In genomic region chr1:171109620-171110019, GRCm38 (mm10) we compare ENCODE assay signal across 13 mouse cellular contexts. TPM values are rescaled to one million over a fixed set of nuclear protein-coding genes. Genes with fewer than 3 reads are reported as not detected.
DNase-seq lines count a peak whose midpoint lies in the region; ATAC-seq lines count a peak whose summit lies in the region.
"Had no signal": no experiment of that assay in that cellular context is flagged by ENCODE, and none has a peak within 500 bp of the region (broad histone marks: within the 10 kb centered on the region; RNA-seq: fewer than 3 reads in every experiment).

No protein-coding gene starts in this region.

- ATAC-seq in hindbrain, embryonic 12.5 days (ENCODE audit: low FRiP score), result no peak
- no peak for ATAC-seq in neural tube, embryonic 15.5 days (ENCODE audit: low FRiP score)
- ATAC-seq: midbrain, embryonic 13.5 days had no signal

- H3K4me1 ChIP-seq in hindbrain, embryonic 10.5 days (replicated peaks), result peaks cover 35% of the 10 kb centered on the region
- H3K4me1 ChIP-seq in hindbrain, embryonic 12.5 days, result peaks cover 8% of the 10 kb centered on the region; the same call in 1 of the 2 replicates
- peaks cover 31% of the 10 kb centered on the region for H3K4me1 ChIP-seq in neural tube, embryonic 15.5 days

- 31% methylated on average over 9 of the region's 9 CpGs for WGBS in hindbrain, embryonic 10.5 days
- WGBS in hindbrain, embryonic 12.5 days, result 38% methylated on average over 9 of the region's 9 CpGs
- WGBS in neural tube, embryonic 15.5 days, result 38% methylated on average over 9 of the region's 9 CpGs

- H3K4me2 ChIP-seq in hindbrain, embryonic 12.5 days (replicated peaks), result no peak overlapping the region; the same call in 1 of the 2 replicates
- no peak overlapping the region for H3K4me2 ChIP-seq in neural tube, embryonic 15.5 days

- peak overlapping the region; percentile 13 for H3K4me3 ChIP-seq in hindbrain, embryonic 10.5 days
- no peak overlapping the region for H3K4me3 ChIP-seq in hindbrain, embryonic 12.5 days
- H3K4me3 ChIP-seq in neural tube, embryonic 15.5 days (replicated peaks), result no peak overlapping the region
- H3K4me3 ChIP-seq: limb, embryonic 13.5 days; midbrain, embryonic 13.5 days; neural tube, embryonic 13.5 days had no signal

- no peaks in the 10 kb centered on the region for H3K36me3 ChIP-seq in hindbrain, embryonic 10.5 days
- H3K36me3 ChIP-seq in hindbrain, embryonic 12.5 days, result no peaks in the 10 kb centered on the region
- H3K36me3 ChIP-seq in neural tube, embryonic 15.5 days, result no peaks in the 10 kb centered on the region
- H3K36me3 ChIP-seq: limb, embryonic 13.5 days; midbrain, embryonic 13.5 days; neural tube, embryonic 13.5 days had no signal

- H3K27me3 ChIP-seq in hindbrain, embryonic 10.5 days (ENCODE audit: insufficient read depth, poor library complexity, severe bottlenecking), result 0 out of 2 replicates have a peak, but pooled peaks cover 6% of the 10 kb centered on the region
- no peaks in the 10 kb centered on the region for H3K27me3 ChIP-seq in hindbrain, embryonic 12.5 days
- H3K27me3 ChIP-seq in neural tube, embryonic 15.5 days (replicated peaks), result no peaks in the 10 kb centered on the region
- H3K27me3 ChIP-seq: limb, embryonic 13.5 days; neural tube, embryonic 13.5 days had no signal

- H3K9ac ChIP-seq in hindbrain, embryonic 12.5 days, result no peak overlapping the region
- no peak overlapping the region for H3K9ac ChIP-seq in neural tube, embryonic 15.5 days (replicated peaks)
- H3K9ac ChIP-seq: midbrain, embryonic 13.5 days; neural tube, embryonic 13.5 days had no signal

- peak; percentile 45 for DNase-seq in embryo, embryonic 10 days (ENCODE audit: low spot score)
- no peak for DNase-seq in embryo, embryonic 9.5 days (ENCODE audit: extremely low spot score)
- peak; percentile 31 for DNase-seq in hindbrain, embryonic 10.5 days (ENCODE audit: low spot score)
- DNase-seq in neural tube, embryonic 10.5 days (ENCODE audit: extremely low spot score, low spot score), result no peak
- no peak for DNase-seq in urinary bladder, postnatal 10 days (ENCODE audit: low spot score)
- DNase-seq in cerebellum, postnatal 14 days, result no peak
- DNase-seq: adrenal gland, postnatal 25 days had no signal

- H3K9me3 ChIP-seq in hindbrain, embryonic 10.5 days, result no peaks in the 10 kb centered on the region
- H3K9me3 ChIP-seq in hindbrain, embryonic 12.5 days (replicated peaks), result no peaks in the 10 kb centered on the region
- H3K9me3 ChIP-seq in neural tube, embryonic 15.5 days (replicated peaks), result no peaks in the 10 kb centered on the region
- H3K9me3 ChIP-seq: limb, embryonic 13.5 days; midbrain, embryonic 13.5 days; neural tube, embryonic 13.5 days had no signal

- H3K27ac ChIP-seq in hindbrain, embryonic 10.5 days, result no peak overlapping the region
- no peak overlapping the region for H3K27ac ChIP-seq in hindbrain, embryonic 12.5 days
- H3K27ac ChIP-seq in neural tube, embryonic 15.5 days (replicated peaks), result peak overlapping the region; percentile 85; the same call in 1 of the 2 replicates
- H3K27ac ChIP-seq: kidney, postnatal 0 days had no signal

RNA-seq across cellular contexts. Expression of gene Cfap126, which starts 4.1 kb away (rescaled TPM):
- polyA plus RNA-seq in hindbrain, embryonic 10.5 days (2016; fragmentation: Nextera tagmentation; extraction: Ambion mirVana), result 5.4 and 13.0 TPM in 2 replicates
- 9.8 and 14.1 TPM in 2 replicates for polyA plus RNA-seq in hindbrain, embryonic 12.5 days (2016; fragmentation: Nextera tagmentation; extraction: Ambion mirVana)
- polyA plus RNA-seq in neural tube, embryonic 15.5 days (2015; fragmentation: Nextera tagmentation; extraction: Ambion mirVana), result 4.4 and 6.3 TPM in 2 replicates

RNA-seq across cellular contexts. Expression of gene Sdhc, which starts 40.8 kb away (rescaled TPM):
- polyA plus RNA-seq in hindbrain, embryonic 10.5 days (2016; fragmentation: Nextera tagmentation; extraction: Ambion mirVana), result 295 and 301 TPM in 2 replicates
- polyA plus RNA-seq in hindbrain, embryonic 12.5 days (2016; fragmentation: Nextera tagmentation; extraction: Ambion mirVana), result 214 and 218 TPM in 2 replicates
- polyA plus RNA-seq in neural tube, embryonic 15.5 days (2015; fragmentation: Nextera tagmentation; extraction: Ambion mirVana), result 311 and 314 TPM in 2 replicates

RNA-seq across cellular contexts. Expression of gene Mpz, which starts 40.9 kb away (rescaled TPM):
- polyA plus RNA-seq in hindbrain, embryonic 10.5 days (2016; fragmentation: Nextera tagmentation; extraction: Ambion mirVana), result 1.3 and 1.6 TPM in 2 replicates
- 2.4 and 4.2 TPM in 2 replicates for polyA plus RNA-seq in hindbrain, embryonic 12.5 days (2016; fragmentation: Nextera tagmentation; extraction: Ambion mirVana)
- polyA plus RNA-seq in neural tube, embryonic 15.5 days (2015; fragmentation: Nextera tagmentation; extraction: Ambion mirVana), result 8.8 and 11.0 TPM in 2 replicates

RNA-seq across cellular contexts. Expression of gene Fcgr3, which starts 44.9 kb away (rescaled TPM):
- 4.7 and 7.6 TPM in 2 replicates for polyA plus RNA-seq in hindbrain, embryonic 10.5 days (2016; fragmentation: Nextera tagmentation; extraction: Ambion mirVana)
- polyA plus RNA-seq in hindbrain, embryonic 12.5 days (2016; fragmentation: Nextera tagmentation; extraction: Ambion mirVana), result 7.2 and 9.1 TPM in 2 replicates
- 11.5 and 11.8 TPM in 2 replicates for polyA plus RNA-seq in neural tube, embryonic 15.5 days (2015; fragmentation: Nextera tagmentation; extraction: Ambion mirVana)

Comparison
In these comparisons a context has a peak if more than half of its experiments do, and no peak if none do; other contexts are left out.
1. DNase-seq: peak in embryo, embryonic 10 days (single experiment) and hindbrain, embryonic 10.5 days (single experiment); none in embryo, embryonic 9.5 days (single experiment), neural tube, embryonic 10.5 days (single experiment), urinary bladder, postnatal 10 days (single experiment) and cerebellum, postnatal 14 days (0 of 2).